Mouse (Mus musculus) MEL (cell line): ENCODE results near the gene Bphl.

Source experiments
- CTCF ChIP-seq, 3 experiments: IDR thresholded peaks in 2 of 3; conservative IDR thresholded peaks in 1 of 3; 2 replicates each; pipeline ENCODE4 v1.5.1; 2011 to 2012; ENCODE audit warnings: low read length in 3 of 3, low read depth in 2 of 3, mild to moderate bottlenecking in 2 of 3, improper control_type of control experiment in 1 of 3, inconsistent platforms in 1 of 3, mixed read lengths in 1 of 3, moderate library complexity in 1 of 3; ENCODE audit not compliant: control insufficient read depth in 1 of 3, insufficient read depth in 1 of 3, poor library complexity in 1 of 3, severe bottlenecking in 1 of 3
- POLR2AphosphoS2 ChIP-seq: IDR thresholded peaks from 2 replicates; pipeline ENCODE4 v1.6.1; 2011; ENCODE audit warnings: low read length, improper control_type of control experiment

- TF ChIP-seq POLR2AphosphoS2 (no peak), CTCF (IDR thresholded peaks at IDR 0.05 in 2 of 3, conservative IDR thresholded peaks at IDR 0.05 in 1 of 3; ENCODE audit: control insufficient read depth in 1 of 3, insufficient read depth in 1 of 3, low read depth in 2 of 3, low read length in 3 of 3, poor library complexity in 1 of 3, severe bottlenecking in 1 of 3) (no peak)
Measured at GRCm38 (mm10) chr13:34111019-34111418, 73.6 kb downstream of the Bphl start.
